In genomic region chr16:69477317-69477716, GRCm38 (mm10) we compare ENCODE assay signal across 19 mouse cellular contexts.
"Had no signal": no experiment of that assay in that cellular context is flagged by ENCODE, and none has a peak within 500 bp of the region (broad histone marks: within the 10 kb centered on the region; RNA-seq: fewer than 3 reads in every experiment).

No protein-coding gene starts in this region.

- H3K27me3 ChIP-seq: liver, embryonic 13.5 days; liver, embryonic 15.5 days; lung, embryonic 15.5 days; megakaryocyte, embryonic 14.5 days; neural tube, embryonic 12.5 days had no signal

- H3K9ac ChIP-seq: liver, embryonic 13.5 days; liver, embryonic 15.5 days; liver, postnatal 0 days; lung, embryonic 15.5 days; neural tube, embryonic 12.5 days had no signal

- H3K27ac ChIP-seq: liver, embryonic 13.5 days; liver, embryonic 15.5 days; lung, embryonic 15.5 days; macrophage; neural tube, embryonic 12.5 days had no signal

- H3K4me2 ChIP-seq: liver, embryonic 11.5 days; liver, embryonic 13.5 days; liver, embryonic 15.5 days; lung, embryonic 15.5 days; midbrain, embryonic 11.5 days; neural tube, embryonic 12.5 days had no signal

- H3K9me3 ChIP-seq: liver, embryonic 13.5 days; liver, embryonic 15.5 days; lung, embryonic 15.5 days; megakaryocyte, embryonic 14.5 days; neural tube, embryonic 12.5 days had no signal

- H3K4me1 ChIP-seq: liver, embryonic 13.5 days; liver, embryonic 15.5 days; lung, embryonic 15.5 days; megakaryocyte, embryonic 14.5 days; neural tube, embryonic 12.5 days had no signal

- H3K4me3 ChIP-seq: liver, embryonic 13.5 days; liver, embryonic 15.5 days; lung, embryonic 15.5 days; megakaryocyte, embryonic 14.5 days; neural tube, embryonic 12.5 days had no signal

- H3K36me3 ChIP-seq: liver, embryonic 13.5 days; liver, embryonic 15.5 days; lung, embryonic 15.5 days; neural tube, embryonic 12.5 days had no signal

- ATAC-seq: liver, postnatal 0 days; lung, postnatal 0 days had no signal

- DNase-seq: liver, embryonic 13.5 days; liver, postnatal 0 days; lung, adult 2 months; lung, postnatal 14 days; lung, postnatal 36 days; right cerebral cortex, postnatal 14 days; right cerebral cortex, postnatal 4 days; spleen, adult 18-20 months; thymus, adult 18-20 months; thymus, postnatal 14 days; thymus, postnatal 36 days had no signal
